Mouse (Mus musculus): Measurements from ENCODE around the gene Pld5.

Gene Pld5

DNA sequence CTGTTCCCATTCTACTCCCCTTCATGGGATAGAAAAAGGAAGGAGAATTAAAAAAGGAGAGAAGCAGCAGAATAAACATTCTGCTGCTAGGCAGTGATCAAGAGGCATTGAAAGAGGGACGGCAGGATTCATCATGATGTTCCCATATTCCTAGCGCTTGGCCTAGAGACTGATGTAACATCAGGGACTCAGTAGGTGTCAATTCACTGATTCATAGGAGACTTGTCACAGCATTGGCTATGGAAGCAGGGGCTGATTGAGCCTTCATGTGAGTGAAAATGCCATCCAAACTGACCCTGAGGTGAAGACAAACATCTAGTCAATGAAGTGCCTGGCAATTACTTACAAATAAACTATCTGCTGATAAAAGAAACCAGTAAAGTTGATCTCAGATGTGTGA is 324.3 kb downstream of the Pld5 start:
- DNase-seq (ENCODE audit: low read depth, low spot score) = no peak

DNA sequence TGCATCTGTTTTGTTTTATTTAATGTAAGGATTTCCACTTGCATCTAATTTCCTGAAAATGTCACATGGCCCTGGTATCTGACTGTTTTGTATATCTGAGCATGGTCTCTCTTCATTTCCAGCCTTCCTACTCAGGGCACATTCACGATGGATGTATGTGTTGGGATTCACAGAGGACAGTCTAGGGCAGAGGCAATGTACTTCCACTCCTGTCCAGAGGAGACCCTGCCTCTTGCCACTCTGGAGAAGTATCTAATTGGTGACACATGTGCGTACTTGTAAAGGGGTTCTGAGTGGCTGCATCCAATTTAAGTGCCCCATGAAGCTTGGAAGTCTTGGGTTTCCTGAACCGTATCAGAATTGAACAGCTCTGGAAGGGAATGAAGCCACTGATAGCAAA is 324.7 kb downstream of the Pld5 start:
- no peak for DNase-seq (ENCODE audit: low read depth, low spot score)

DNA sequence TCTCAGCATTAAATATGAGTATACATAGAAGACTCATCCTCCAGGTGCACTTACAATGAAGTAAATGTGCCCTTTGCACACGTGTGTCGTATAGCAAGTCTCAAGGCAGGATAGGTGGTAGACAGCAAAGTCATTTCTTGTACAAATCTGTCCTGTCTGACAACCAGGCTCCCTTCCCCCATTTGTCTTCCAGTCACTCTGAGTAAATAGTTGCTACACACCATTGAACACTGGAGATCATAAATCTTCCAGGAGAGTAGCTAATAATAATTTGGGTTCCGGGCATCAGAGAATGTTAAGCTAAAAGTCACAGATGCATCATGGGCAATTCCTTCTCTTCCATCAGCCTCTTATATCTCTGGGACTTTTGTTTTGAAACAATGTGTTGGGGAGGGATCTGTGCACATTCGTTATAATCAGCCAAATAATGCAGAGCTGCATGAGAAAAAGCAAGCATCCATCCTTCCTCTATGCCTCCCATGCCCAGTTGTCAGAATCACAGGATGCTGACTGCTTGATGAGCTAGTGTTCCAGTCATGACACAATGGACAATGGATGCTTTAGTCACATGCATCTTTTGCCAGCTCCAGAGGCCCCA is 328.3 kb downstream of the Pld5 start:
- DNase-seq (ENCODE audit: low read depth, low spot score) = no peak

DNA sequence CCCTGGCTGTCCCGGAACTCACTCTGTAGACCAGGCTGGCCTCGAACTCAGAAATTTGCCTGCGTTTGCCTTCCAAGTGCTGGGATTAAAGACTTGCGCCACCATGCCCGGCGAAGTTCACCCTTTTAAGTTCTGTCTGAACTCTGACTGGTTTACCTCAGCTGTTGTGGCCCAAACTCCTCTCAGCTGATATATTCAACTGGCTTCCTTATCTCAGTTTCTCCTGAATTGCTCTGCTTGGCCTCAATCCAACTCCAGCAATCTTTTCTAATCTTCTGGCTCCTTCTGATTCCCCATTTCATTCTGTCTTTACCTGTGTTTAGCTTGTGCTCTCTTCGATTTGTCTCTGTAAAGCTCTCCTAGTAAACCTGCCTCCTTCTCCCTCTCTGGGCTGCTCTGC is 331.9 kb downstream of the Pld5 start:
- no peak for DNase-seq (ENCODE audit: low read depth, low spot score)

DNA sequence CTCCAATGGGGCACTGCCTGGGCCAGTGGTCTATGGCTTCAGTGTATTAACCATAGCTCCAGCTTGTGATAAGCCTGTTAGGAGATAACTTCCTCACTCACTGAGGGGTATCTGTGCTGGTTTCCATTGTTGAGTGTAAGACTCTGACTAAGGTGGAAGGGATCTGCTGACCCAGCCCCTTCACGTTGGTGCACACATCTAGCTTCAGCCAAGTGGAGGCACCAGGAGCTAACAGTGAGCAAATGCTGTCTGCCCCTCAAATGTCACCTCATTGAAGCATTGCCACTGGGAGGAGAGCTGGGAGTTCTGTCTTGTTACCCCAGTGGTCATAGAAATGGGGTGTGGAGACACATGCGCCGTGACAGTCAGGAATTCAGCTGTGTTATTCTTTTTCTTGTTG is 336.4 kb downstream of the Pld5 start:
- no peak for DNase-seq (ENCODE audit: low read depth, low spot score)

DNA sequence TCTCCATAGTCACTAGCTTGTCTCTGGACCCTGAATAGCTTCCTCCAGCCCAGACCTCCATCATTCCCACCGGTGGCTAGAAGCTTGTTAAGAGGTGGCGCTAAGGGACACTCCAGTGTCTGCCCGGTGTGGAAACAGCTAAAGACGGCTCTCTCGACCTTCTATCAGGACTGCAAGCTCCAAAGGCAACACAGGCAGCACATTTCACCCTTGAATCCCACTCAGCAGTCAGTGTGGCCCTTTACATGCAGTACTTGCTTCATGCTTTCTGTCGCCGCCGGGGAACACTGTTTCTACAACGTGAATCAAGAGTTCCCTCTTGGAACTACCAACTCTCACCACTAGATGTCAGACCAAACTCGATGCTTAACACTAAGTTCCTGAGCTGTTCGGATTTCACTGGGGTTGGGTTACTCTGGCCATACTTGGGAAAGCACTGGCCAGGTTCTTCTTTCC is 338.8 kb downstream of the Pld5 start:
- DNase-seq (ENCODE audit: low read depth, low spot score) = peak; percentile 87

DNA sequence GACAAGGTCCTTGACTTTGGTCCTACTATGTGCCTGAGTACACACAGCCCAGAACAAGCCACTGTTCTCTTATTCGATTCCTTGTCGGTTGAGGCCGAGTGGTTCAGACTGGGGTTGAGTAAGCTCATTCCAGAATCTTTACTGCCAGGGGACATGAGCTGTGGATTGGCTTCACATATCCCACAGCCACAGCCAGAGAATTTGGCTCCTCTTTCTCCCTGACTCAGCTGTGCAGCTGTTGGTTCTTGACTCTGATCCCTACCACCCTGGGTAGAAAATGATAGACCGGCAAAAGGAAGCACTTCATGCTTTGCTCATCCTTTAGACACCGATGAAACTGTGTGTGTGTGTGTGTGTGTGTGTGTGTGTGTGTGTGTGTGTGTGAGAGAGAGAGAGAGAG is 343.7 kb downstream of the Pld5 start:
- no peak for DNase-seq (ENCODE audit: low read depth, low spot score)

DNA sequence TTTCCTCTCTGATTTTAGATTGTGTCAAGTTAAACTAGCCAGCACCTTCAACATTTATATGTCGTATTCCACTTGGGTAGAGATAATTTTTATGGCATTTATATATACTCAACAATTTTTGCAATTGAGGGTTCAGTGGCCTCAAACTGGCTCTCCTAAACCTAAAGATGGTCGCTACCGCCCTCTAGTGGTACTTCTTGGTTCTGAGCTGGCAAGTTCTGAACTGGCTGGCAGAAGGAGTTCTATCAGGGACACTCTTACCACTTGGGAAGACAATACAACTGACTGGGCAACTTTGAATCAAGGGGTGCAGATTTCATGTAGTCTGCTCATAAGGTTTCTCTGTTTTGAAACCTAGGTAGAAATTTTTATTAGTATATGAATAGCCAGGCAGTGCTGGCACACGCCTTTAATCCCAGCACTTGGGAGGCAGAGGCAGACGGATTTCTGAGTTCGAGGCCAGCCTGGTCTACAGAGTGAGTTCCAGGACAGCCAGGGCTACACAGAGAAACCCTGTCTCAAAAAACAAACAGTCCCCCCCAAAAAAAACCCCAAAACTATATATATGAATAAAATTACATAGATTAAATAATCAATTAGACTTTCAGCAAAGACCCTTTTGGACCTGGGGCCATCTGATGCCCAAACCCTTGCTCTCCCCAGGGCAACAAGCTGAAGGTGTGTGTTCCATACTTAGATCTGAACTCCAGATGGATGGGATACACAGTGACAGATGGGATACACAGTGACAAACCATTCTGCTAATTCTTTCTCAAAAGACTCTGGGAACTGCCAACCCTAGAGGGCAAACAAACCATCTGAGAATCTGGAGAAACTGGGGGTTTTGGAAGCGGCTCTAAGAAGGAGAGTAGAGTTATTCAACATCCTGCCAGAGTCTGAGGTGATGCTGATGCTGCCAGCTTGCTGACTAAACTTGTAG is 351.0 kb downstream of the Pld5 start:
- DNase-seq (ENCODE audit: low read depth, low spot score) = peak; percentile 75

DNA sequence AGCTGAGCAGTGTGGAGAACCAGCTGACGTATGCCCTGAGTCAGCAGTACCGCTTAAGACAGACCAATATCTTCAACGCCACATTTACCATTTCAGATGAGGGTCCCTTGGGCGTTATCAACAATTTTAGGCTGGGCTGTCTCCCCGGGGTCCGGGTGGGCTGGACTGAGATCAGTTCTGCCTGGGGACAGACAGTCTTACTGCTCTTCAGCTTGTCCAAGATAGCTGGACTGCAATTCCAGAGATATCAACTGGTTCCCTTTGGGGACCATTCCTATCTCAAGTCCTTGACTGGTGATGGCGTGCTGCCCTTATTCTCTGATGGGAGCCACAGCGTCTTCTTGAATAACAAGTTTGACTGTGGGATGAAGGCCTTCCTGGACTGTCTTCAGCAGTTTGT is 354.0 kb downstream of the Pld5 start:
- DNase-seq (ENCODE audit: low read depth, low spot score) = no peak

DNA sequence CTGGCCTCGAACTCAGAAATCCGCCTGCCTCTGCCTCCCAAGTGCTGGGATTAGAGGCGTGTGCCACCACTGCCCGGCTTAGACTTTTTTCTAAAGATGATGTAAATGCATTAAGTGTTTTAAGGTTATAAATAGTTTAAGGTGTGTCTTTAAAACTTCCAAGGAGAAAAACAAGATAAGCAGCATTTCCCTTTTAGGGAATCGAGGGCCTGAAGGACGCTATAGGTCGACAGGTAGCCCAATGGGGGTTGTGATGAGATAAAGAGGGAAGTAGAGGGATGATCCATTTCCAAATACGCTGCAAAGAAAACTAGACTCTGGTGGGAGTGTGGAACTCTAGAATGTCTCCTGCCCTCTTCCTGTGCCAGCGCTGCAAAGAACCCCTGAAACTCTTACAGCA is 355.1 kb downstream of the Pld5 start, which contains the start of gene Gm38100:
TSS of gene Gm38100 (plus strand) at position 301 of the 400 bp plus-strand sequence.
- no peak for DNase-seq (ENCODE audit: low read depth, low spot score)

DNA sequence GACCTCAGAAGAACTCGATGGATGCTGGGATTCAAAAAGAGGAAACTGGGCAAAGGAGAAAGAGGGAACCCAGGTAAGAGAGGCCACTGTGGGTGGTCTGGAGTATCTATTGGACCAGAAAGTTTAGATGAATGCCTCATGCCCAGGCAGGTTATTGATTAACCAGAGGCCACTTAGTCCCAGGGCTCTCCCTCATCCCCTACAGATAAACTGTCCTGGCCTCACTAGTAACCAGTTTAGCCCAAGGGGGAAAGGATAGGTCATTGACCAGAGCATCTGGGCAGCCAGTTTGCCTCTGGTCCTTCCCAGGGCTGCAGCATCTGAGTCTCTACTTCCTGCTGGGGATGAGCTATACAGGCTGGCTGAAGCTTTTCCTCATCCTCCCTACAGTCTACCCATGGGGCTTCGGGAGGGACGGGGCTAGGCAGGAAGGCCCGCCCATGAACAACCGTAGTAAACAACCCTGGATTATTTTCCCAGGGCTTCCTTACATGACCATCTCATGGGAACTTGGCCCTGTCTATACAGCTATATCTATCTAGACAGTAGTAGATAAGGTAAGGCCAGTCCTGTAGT is 361.3 kb downstream of the Pld5 start:
- DNase-seq (ENCODE audit: low read depth, low spot score) = no peak

Data from mesoderm, embryonic 11.5 days (tissue).